Mouse (Mus musculus) lung, postnatal 0 days (tissue): ENCODE data around the gene 1700020A23Rik. TPM values are rescaled to one million over a fixed set of nuclear protein-coding genes. Genes with fewer than 3 reads are reported as not detected.

Source experiments
- ATAC-seq: fragments of 200-750 bp; cut with Nextera tagmentation; 2 replicates; pipeline ENCODE4 v1.8.0; 2017; ENCODE audit warnings: moderate library complexity
- DNase-seq: peaks from one replicate; pipeline ENCODE4 v3.0.0-alpha.2; 2016; ENCODE audit warnings: low spot score
- H3K27ac ChIP-seq: fragments of 300-500 bp; sonication (generic); 2 replicates; pipeline ENCODE4 v1.5.1; 2014; ENCODE audit warnings: antibody characterized with exemption, mild to moderate bottlenecking, low read length, mixed read lengths
- H3K27me3 ChIP-seq: fragments of 300-500 bp; sonication (generic); replicated peaks from 2 replicates; pipeline ENCODE4 v1.6.1; 2014; ENCODE audit warnings: low read length, mixed read lengths; ENCODE audit not compliant: insufficient read depth
- H3K36me3 ChIP-seq: fragments of 300-500 bp; sonication (generic); 2 replicates; pipeline ENCODE4 v1.6.1; 2014; ENCODE audit warnings: low read length, mixed read lengths; ENCODE audit not compliant: insufficient read depth
- H3K4me1 ChIP-seq: fragments of 300-500 bp; sonication (generic); 2 replicates; pipeline ENCODE4 v1.6.1; 2014; ENCODE audit warnings: antibody characterized with exemption, low read depth, low read length, mixed read lengths; ENCODE audit not compliant: insufficient read depth
- H3K4me2 ChIP-seq: fragments of 300-500 bp; sonication (generic); replicated peaks from 2 replicates; pipeline ENCODE4 v1.6.1; 2014; ENCODE audit warnings: low read depth, mild to moderate bottlenecking, low read length, moderate library complexity, mixed read lengths
- H3K4me3 ChIP-seq: fragments of 300-500 bp; sonication (generic); 2 replicates; pipeline ENCODE4 v1.5.1; 2014; ENCODE audit warnings: low read depth, low read length
- H3K9ac ChIP-seq: fragments of 300-500 bp; sonication (generic); replicated peaks from 2 replicates; pipeline ENCODE4 v1.6.1; 2014; ENCODE audit warnings: low read depth, mild to moderate bottlenecking
- H3K9me3 ChIP-seq: fragments of 300-500 bp; sonication (generic); 2 replicates; pipeline ENCODE4 v1.6.1; 2016; ENCODE audit warnings: low read length, mixed read lengths
- CTCF ChIP-seq: IDR thresholded peaks from 2 replicates; pipeline ENCODE4 v1.5.1; 2016; ENCODE audit warnings: antibody characterized with exemption, mild to moderate bottlenecking
- EP300 ChIP-seq: IDR thresholded peaks from 2 replicates; pipeline ENCODE4 v1.6.1; 2016; ENCODE audit warnings: antibody characterized with exemption, mild to moderate bottlenecking, control low read depth
- WGBS: fragments of 180-500 bp; shearing (Covaris S2); extraction: QIAGEN DNeasy Blood & Tissue Kit; methylation state at CpG from one replicate; pipeline ENCODE4 v1.1.7; 2014; 5-methylcytosine and 5-hydroxymethylcytosine counted together
- polyA plus RNA-seq: library from polyadenylated mRNA; unstranded; fragments of >200 nt; fragmentation: Nextera tagmentation; extraction: Ambion mirVana; gene quantifications from 2 replicates; pipeline ENCODE4 v1.2.1, GENCODE M21; 2015

1700020A23Rik gene
- polyA plus RNA-seq, 1 experiment from 2014 or later: not detected

DNA sequence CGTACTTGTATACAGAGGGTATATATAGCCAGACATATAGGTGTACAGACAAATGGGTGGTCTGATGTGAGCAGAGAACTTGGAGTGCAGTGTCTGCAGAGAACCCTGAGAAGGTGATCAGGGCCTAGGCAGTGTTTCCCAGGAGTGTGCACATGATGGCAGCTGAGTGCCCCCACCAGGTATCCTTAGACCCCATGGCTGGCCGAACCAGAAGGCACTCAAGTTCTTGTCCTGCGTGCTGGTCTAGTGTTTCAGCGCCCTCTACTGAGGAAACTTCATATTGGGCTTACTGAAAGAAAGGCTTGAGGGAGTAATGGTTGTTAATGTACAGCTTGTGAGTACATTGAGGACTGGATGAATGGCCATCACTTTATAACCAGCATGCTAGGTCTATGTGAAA is 28.1 kb downstream of the 1700020A23Rik start:
- no peak overlapping the region for H3K4me2 ChIP-seq
- H3K9me3 ChIP-seq: no peaks in the 10 kb centered on the region
- no peak overlapping the region for H3K9ac ChIP-seq
- DNase-seq: peak; percentile 60
- no peaks in the 10 kb centered on the region for H3K4me1 ChIP-seq
- H3K27me3 ChIP-seq: no peaks in the 10 kb centered on the region
- H3K36me3 ChIP-seq: no peaks in the 10 kb centered on the region; the same call in 1 of the 2 replicates
- TF ChIP-seq EP300 (no peak), CTCF (peak; percentile 82)
- no peak overlapping the region for H3K27ac ChIP-seq
- no peak overlapping the region for H3K4me3 ChIP-seq
- no peak for ATAC-seq
- WGBS: 19% methylated on average over 4 of the region's 4 CpGs

DNA sequence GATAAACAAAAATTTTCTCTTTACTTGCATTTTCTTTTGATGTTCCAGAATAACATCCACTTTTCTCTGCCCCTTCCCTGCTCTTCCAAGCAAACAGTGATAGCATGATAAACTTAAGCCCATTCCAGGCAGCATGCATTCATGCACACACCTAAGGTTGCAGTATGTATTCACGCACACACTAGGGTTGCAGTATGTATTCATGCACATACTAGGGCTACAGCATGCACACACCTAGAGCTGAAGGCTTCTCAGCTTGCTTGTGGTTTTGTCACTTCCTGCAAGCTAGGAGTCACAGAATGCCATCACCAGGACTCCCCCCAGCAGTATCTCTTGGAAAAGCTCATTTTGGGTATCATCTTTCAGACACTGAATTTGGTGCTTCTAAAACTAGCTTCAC is 31.7 kb downstream of the 1700020A23Rik start:
- WGBS: 97% methylated on average over 1 of the region's 1 CpGs
- ATAC-seq (no peak), DNase-seq (no peak)
- H3K27ac ChIP-seq: no peak overlapping the region
- H3K27me3 ChIP-seq: no peaks in the 10 kb centered on the region
- H3K9me3 ChIP-seq: no peaks in the 10 kb centered on the region
- no peak overlapping the region for H3K4me3 ChIP-seq
- H3K36me3 ChIP-seq: peaks cover 13% of the 10 kb centered on the region; the same call in 1 of the 2 replicates
- no peak overlapping the region for H3K4me2 ChIP-seq
- no peaks in the 10 kb centered on the region for H3K4me1 ChIP-seq
- no peak for TF ChIP-seq EP300
- TF ChIP-seq CTCF: no peak
- no peak overlapping the region for H3K9ac ChIP-seq

- DNase-seq (no peak), ATAC-seq (no peak)
- no peak overlapping the region for H3K9ac ChIP-seq
- peaks cover 25% of the 10 kb centered on the region; the same call in 1 of the 2 replicates for H3K36me3 ChIP-seq
- no peaks in the 10 kb centered on the region for H3K4me1 ChIP-seq
- no peak for TF ChIP-seq EP300
- no peak for TF ChIP-seq CTCF
- H3K27me3 ChIP-seq: no peaks in the 10 kb centered on the region
- 87% methylated on average over 3 of the region's 3 CpGs for WGBS
- H3K4me3 ChIP-seq: no peak overlapping the region
- H3K4me2 ChIP-seq: no peak overlapping the region
- no peaks in the 10 kb centered on the region for H3K9me3 ChIP-seq
- no peak overlapping the region for H3K27ac ChIP-seq
Observed at GRCm38 (mm10) chr2:130438861-130439260, 33.8 kb downstream of the 1700020A23Rik start.

DNA sequence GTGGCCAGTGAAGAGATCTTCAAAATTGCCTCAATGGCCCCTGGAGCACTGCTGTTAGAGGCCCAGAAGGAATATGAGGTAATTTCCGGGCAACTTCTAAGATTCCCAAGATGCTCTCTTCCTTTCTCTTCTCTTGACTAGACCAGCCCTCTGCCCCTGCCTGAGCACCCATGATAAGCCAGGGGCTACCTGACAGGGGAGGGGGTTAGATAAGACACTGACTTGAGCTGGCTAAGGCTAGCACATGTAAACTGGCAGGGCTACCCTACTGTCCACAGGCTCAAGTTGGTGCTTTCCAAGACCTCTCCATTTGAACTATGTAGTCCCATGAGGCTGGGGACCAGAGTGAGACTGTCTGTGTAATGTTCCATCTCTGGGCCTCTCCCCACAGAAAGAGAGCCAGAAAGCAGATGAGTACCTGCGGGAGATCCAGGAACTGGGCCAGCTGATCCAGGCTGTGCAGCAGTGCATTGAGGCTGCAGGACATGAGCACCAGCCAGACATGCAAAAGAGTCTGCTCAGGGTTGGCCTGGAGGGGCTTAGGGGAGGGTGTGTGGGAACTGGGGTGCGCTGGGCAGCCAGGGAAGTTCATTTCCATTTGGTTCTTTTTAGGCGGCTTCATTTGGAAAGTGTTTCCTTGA is 34.9 kb downstream of the 1700020A23Rik start:
- ATAC-seq: no peak

DNA sequence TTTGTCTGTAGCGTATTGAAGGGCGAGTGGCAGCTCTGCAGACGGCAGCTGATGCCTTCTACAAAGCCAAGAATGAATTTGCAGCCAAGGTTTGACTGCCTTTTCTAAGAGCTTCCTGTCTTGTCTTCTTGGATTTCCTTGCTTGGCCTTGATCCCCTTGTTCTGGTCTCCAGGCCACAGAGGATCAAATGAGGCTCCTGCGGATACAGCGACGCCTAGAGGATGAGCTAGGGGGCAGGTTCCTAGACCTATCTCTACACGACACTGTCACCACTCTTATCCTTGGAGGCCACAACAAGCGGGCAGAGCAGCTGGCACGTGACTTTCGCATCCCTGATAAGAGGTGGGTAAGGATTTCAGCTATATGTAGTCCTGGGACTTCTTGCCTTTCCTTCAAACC is 37.1 kb downstream of the 1700020A23Rik start:
- no peak overlapping the region for H3K9ac ChIP-seq
- no peak overlapping the region for H3K4me3 ChIP-seq
- H3K9me3 ChIP-seq: no peaks in the 10 kb centered on the region
- no peak for TF ChIP-seq CTCF
- ATAC-seq (no peak), DNase-seq (no peak)
- no peaks in the 10 kb centered on the region for H3K27me3 ChIP-seq
- H3K27ac ChIP-seq: no peak overlapping the region
- WGBS: 85% methylated on average over 10 of the region's 10 CpGs
- H3K4me1 ChIP-seq: no peaks in the 10 kb centered on the region
- H3K4me2 ChIP-seq: no peak overlapping the region
- H3K36me3 ChIP-seq: peaks cover 25% of the 10 kb centered on the region; the same call in 1 of the 2 replicates

More for the DNA sequence above, 34.9 kb downstream of the 1700020A23Rik start:
- Histone ChIP-seq H3K36me3 (peaks cover 25% of the 10 kb centered on the region; the same call in 1 of the 2 replicates), H3K4me3 (no peak overlapping the region), H3K4me2 (no peak overlapping the region), H3K9ac (no peak overlapping the region), H3K27ac (no peak overlapping the region), H3K4me1 (no peaks in the 10 kb centered on the region), H3K9me3 (no peaks in the 10 kb centered on the region), H3K27me3 (no peaks in the 10 kb centered on the region)
- WGBS: 93% methylated on average over 4 of the region's 4 CpGs
- no peak for DNase-seq
- TF ChIP-seq EP300: no peak
- no peak for TF ChIP-seq CTCF

- Histone ChIP-seq H3K4me2 (no peak overlapping the region), H3K9ac (no peak overlapping the region), H3K27ac (no peak overlapping the region), H3K36me3 (no peaks in the 10 kb centered on the region), H3K27me3 (no peaks in the 10 kb centered on the region), H3K9me3 (no peaks in the 10 kb centered on the region), H3K4me1 (peaks cover 12% of the 10 kb centered on the region), H3K4me3 (no peak overlapping the region)
- no peak for TF ChIP-seq EP300
- 0 out of 2 replicates have a peak, but pooled peaks have one; percentile 17 for TF ChIP-seq CTCF
- DNase-seq (no peak), ATAC-seq (no peak)
Observed at GRCm38 (mm10) chr2:130448449-130448848, 43.4 kb downstream of the 1700020A23Rik start.
